Mouse (Mus musculus) heart, embryonic 13.5 days (tissue): ENCODE measurements around the gene Wasf2. TPM values are rescaled to one million over a fixed set of nuclear protein-coding genes. Genes with fewer than 3 reads are reported as not detected.

ENCODE experiments used
- ATAC-seq: fragments of 200-750 bp; cut with Nextera tagmentation; 2 replicates; pipeline ENCODE4 v1.8.0; 2017; ENCODE audit warnings: moderate TSS enrichment; ENCODE audit not compliant: insufficient number of reproducible peaks, low FRiP score, low TSS enrichment; ENCODE audit errors: extremely low read depth
- H3K27ac ChIP-seq: fragments of 300-500 bp; sonication (generic); replicated peaks from 2 replicates; pipeline ENCODE4 v1.5.1; 2015; ENCODE audit warnings: moderate library complexity, mild to moderate bottlenecking, inconsistent platforms
- H3K27me3 ChIP-seq: fragments of 300-500 bp; sonication (generic); replicated peaks from 2 replicates; pipeline ENCODE4 v1.6.1; 2015; ENCODE audit warnings: mild to moderate bottlenecking, inconsistent platforms
- H3K36me3 ChIP-seq: fragments of 300-500 bp; sonication (generic); 2 replicates; pipeline ENCODE4 v1.6.1; 2015; ENCODE audit warnings: mild to moderate bottlenecking, inconsistent platforms
- H3K4me1 ChIP-seq: fragments of 300-500 bp; sonication (generic); 2 replicates; pipeline ENCODE4 v1.6.1; 2015; ENCODE audit warnings: inconsistent platforms
- H3K4me2 ChIP-seq: fragments of 300-500 bp; sonication (generic); 2 replicates; pipeline ENCODE4 v1.6.1; 2015; ENCODE audit warnings: inconsistent platforms, mild to moderate bottlenecking, moderate library complexity
- H3K4me3 ChIP-seq: fragments of 300-500 bp; sonication (generic); 2 replicates; pipeline ENCODE4 v1.5.1; 2015; ENCODE audit warnings: moderate library complexity, mild to moderate bottlenecking, inconsistent platforms
- H3K9ac ChIP-seq: fragments of 300-500 bp; sonication (generic); 2 replicates; pipeline ENCODE4 v1.6.1; 2015; ENCODE audit warnings: inconsistent platforms, mild to moderate bottlenecking, moderate library complexity
- H3K9me3 ChIP-seq: fragments of 300-500 bp; sonication (generic); 2 replicates; pipeline ENCODE4 v1.6.1; 2016; ENCODE audit warnings: inconsistent platforms
- WGBS: fragments of 180-500 bp; shearing (Covaris S2); methylation state at CpG from one replicate; pipeline ENCODE4 v1.1.7; 2015; ENCODE audit warnings: mixed read lengths; 5-methylcytosine and 5-hydroxymethylcytosine counted together
- microRNA-seq: library from miRNA; unstranded; fragments of <30 nt; microRNA quantifications from one replicate; pipeline ENCODE4, GENCODE M21; 2016
- polyA plus RNA-seq: library from polyadenylated mRNA; unstranded; fragments of >200 nt; fragmentation: Nextera tagmentation; extraction: Ambion mirVana; gene quantifications from 2 replicates; pipeline ENCODE4 v1.2.1, GENCODE M21; 2015

Wasf2 gene
- polyA plus RNA-seq, 1 experiment from 2014 or later = 64.6 TPM

DNA sequence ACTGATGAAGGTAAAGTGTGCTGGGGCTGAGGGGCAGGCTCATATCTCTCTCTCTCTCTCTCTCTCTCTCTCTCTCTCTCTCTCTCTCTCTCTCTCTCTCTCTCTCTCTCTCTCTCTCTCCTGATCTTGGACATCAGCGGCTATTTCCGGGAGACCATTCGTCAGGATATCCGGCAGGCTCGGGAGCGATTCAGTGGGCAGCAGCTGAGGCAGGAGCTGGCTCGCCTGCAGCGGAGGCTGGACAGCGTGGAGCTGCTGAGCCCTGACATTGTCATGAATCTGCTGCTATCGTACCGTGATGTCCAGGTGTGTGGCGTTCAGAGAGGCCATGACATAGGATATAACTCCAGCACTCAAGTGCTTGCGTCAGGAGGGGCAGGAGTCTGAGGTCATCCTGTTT, 113.2 kb downstream of the Wasf2 start:
- no peaks in the 10 kb centered on the region for H3K36me3 ChIP-seq

GRCm38 (mm10) chr4:133244289-133244688, 114.0 kb downstream of the Wasf2 start:
- H3K27me3 ChIP-seq = peaks cover 78% of the 10 kb centered on the region

More for the DNA sequence above, 113.2 kb downstream of the Wasf2 start:
- Histone ChIP-seq H3K27me3 (peaks cover 74% of the 10 kb centered on the region), H3K4me3 (no peak overlapping the region), H3K9me3 (no peaks in the 10 kb centered on the region), H3K4me2 (no peak overlapping the region), H3K9ac (peak overlapping the region; percentile 40; the same call in 1 of the 2 replicates), H3K4me1 (peaks cover 34% of the 10 kb centered on the region), H3K27ac (no peak overlapping the region)
- ATAC-seq = no peak
- WGBS = 45% methylated on average over 13 of the region's 13 CpGs

DNA sequence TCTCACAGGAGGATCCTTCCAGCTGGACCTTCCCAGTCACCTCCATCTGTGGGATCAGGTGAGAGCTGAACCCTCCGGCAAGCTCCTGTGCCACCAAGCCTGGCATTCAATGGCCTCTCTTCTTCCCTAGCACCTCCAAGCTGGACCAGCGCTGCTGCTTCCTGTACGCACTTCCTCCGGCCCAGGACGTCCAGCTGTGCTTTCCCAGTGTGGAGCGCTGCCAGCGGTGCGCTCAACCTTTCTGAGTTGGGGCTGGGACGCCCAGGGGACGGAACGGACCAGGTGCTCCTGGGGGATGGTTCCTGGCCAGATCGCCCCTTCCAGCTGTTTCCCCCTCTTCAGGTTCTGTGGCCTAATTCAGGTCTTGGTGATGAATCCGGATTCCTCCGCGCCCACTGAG, 116.8 kb downstream of the Wasf2 start:
- Histone ChIP-seq H3K9me3 (no peaks in the 10 kb centered on the region), H3K4me3 (peak overlapping the region; percentile 6; the same call in 1 of the 2 replicates), H3K36me3 (no peaks in the 10 kb centered on the region), H3K27ac (no peak overlapping the region), H3K4me1 (peaks cover 32% of the 10 kb centered on the region), H3K27me3 (peaks cover 97% of the 10 kb centered on the region), H3K9ac (0 out of 2 replicates have a peak overlapping the region, but pooled peaks have one; percentile 8), H3K4me2 (peak overlapping the region; percentile 8)
- WGBS = 26% methylated on average over 15 of the region's 15 CpGs
- ATAC-seq = no peak

More at GRCm38 (mm10) chr4:133244289-133244688, 114.0 kb downstream of the Wasf2 start:
- no peak overlapping the region for H3K27ac ChIP-seq
- H3K4me2 ChIP-seq = no peak overlapping the region
- no peak for ATAC-seq
- no peak overlapping the region for H3K9ac ChIP-seq
- H3K4me1 ChIP-seq = peaks cover 34% of the 10 kb centered on the region
- H3K4me3 ChIP-seq = no peak overlapping the region
- no peaks in the 10 kb centered on the region for H3K36me3 ChIP-seq
- H3K9me3 ChIP-seq = no peaks in the 10 kb centered on the region
- WGBS = 81% methylated on average over 1 of the region's 1 CpGs

DNA sequence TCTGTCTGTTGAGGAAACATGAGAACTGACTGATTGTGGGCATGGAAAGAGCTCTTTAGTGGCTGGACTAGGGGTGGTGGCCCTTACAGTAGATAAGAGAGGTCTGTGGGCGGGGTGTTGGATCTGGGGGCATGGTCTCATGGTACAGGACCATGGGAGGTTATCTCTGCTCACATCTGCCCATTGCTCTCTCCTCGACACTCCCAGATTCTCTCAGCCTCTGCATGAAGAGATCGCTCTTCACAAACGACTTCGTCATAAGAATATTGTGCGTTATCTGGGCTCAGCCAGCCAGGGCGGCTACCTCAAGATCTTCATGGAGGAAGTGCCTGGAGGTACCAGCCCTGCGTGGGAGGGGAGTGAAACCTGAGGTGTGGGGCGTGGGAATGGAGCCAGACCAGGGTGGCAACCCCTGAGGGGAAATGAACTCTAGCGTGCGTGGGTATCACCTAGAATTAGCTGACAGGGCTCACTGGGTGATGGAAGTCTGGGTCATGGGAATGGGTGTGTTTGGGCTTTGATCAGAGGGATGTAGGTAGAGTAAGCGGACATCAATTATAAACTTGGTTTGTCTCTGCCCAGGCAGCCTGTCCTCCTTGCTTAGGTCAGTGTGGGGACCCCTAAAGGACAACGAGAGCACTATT, 117.6 kb downstream of the Wasf2 start:
- H3K9me3 ChIP-seq = no peaks in the 10 kb centered on the region
- H3K27ac ChIP-seq = no peak overlapping the region
- peaks cover 97% of the 10 kb centered on the region for H3K27me3 ChIP-seq
- WGBS = 56% methylated on average over 13 of the region's 13 CpGs
- no peak overlapping the region for H3K4me3 ChIP-seq
- no peaks in the 10 kb centered on the region for H3K36me3 ChIP-seq
- H3K4me2 ChIP-seq = no peak overlapping the region
- H3K4me1 ChIP-seq = peaks cover 29% of the 10 kb centered on the region
- no peak for ATAC-seq
- no peak overlapping the region for H3K9ac ChIP-seq

Small RNAs within 50 kb of the gene (microRNA-seq; reads per million reads assigned to microRNA genes)
- 0.61 reads per million for gene Mir7017

Other genes with a start within 250 kb of the Wasf2 start
- gene Stx12, start 246.0 kb upstream of the Wasf2 start, polyA plus RNA-seq = 50.5 and 57.0 TPM in 2 replicates
- 34.8 and 35.6 TPM in 2 replicates for gene Fam76a, start 207.9 kb upstream of the Wasf2 start, polyA plus RNA-seq
- 0.21 and 0.23 TPM in 2 replicates for gene Fgr, start 156.4 kb upstream of the Wasf2 start, polyA plus RNA-seq
- 6.5 and 6.9 TPM in 2 replicates for gene Ahdc1, start 119.2 kb upstream of the Wasf2 start, polyA plus RNA-seq
- 0.56 and 0.57 TPM in 2 replicates for gene Cd164l2, start 81.6 kb downstream of the Wasf2 start, polyA plus RNA-seq
- gene Gpr3, start 82.0 kb downstream of the Wasf2 start, polyA plus RNA-seq = 0.14 and 0.28 TPM in 2 replicates
- 2.3 and 2.6 TPM in 2 replicates for gene Map3k6, start 110.3 kb downstream of the Wasf2 start, polyA plus RNA-seq
- 0.32 and 0.78 TPM in 2 replicates for gene Sytl1, start 132.6 kb downstream of the Wasf2 start, polyA plus RNA-seq
- 57.1 and 60.2 TPM in 2 replicates for gene Tmem222, start 147.3 kb downstream of the Wasf2 start, polyA plus RNA-seq
- gene Wdtc1, start 223.0 kb downstream of the Wasf2 start, polyA plus RNA-seq = 11.3 and 11.9 TPM in 2 replicates
- gene Slc9a1, start 239.2 kb downstream of the Wasf2 start, polyA plus RNA-seq = 6.1 and 6.3 TPM in 2 replicates